Mouse (Mus musculus): ENCODE data around the gene Adrm1.

Adrm1 gene

DNA sequence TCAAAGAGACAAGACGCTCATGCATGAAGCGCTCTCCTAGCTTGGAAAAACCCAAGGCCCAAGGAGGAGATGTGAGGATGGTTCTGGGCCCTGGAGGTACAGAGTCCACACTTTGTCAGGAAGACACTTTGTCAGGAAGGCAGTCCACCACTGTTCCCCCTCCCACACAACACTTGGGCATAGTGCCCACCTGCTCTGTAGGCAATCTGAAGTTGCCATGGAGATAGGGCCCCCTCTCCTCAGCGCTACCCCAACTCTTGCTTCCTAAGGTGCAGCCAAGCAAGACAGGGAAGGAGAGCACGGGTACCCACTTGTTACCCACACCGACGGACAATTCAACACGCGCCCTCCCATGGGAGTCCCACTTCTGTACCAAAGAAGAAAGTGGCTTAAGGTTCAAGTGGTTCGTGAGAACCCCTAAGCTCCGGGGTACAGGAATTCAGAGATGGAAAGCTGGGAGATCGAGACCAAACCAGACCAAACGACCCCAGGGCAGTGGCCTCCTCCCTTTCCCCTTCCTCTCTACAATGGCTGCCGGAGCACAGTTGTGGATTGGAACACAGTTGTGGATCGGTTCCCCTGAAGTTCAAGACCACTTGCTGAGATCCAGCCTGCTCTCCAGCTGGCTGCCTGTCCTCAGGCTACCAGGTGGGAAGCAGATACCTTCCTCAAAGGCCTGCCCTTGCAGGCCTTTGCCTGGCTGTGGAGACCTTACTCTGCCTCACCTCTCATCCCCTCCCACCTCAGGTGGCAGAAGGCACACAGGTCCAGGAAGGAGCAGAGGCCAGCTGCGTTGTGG lies 48.1 kb downstream of the Adrm1 start:
- no peak for DNase-seq

- DNase-seq, result peak; percentile 56
These were observed 48.9 kb downstream of the Adrm1 start for GRCm38 (mm10) chr2:180220165-180220564.

DNA sequence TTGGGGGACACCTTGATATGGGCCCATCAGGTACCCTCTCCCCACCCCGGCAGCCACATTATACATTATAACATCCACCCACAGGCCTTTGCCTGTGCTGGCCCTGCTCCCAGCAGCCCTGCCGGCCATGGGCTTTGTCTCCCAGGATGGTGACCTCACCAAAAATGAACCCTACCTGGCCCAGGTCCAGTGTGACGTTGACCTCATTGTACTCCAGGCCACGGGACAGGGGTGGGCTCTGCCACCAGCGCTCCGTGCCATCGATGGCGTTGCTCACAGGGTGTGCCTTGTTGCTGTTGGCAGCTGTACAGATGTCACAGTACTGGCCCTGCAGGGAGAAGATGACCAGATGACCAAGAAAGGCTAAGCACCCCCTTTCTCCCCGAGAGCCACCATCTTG lies 49.8 kb downstream of the Adrm1 start:
- DNase-seq, result peak; percentile 47

DNA sequence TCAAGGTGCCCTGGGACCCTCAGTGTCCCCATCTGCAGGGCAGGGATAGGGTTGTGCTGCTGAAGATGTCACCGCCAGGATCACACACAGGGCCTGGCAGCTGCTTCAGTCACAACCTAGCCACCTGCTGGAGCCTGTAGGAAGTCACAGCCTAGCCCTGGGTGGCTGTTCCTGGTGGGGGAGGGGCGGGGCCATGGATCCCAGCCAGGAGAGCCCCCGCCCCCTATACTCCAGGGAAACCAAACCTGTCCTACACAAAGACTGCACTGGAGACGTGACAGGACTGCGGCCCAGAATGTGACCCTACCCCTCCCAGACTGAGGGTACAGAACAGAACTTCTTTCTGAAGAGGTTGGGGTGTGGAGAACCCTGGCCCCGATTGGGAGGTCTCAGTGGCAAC lies 51.0 kb downstream of the Adrm1 start:
- peak; percentile 75 for DNase-seq

DNA sequence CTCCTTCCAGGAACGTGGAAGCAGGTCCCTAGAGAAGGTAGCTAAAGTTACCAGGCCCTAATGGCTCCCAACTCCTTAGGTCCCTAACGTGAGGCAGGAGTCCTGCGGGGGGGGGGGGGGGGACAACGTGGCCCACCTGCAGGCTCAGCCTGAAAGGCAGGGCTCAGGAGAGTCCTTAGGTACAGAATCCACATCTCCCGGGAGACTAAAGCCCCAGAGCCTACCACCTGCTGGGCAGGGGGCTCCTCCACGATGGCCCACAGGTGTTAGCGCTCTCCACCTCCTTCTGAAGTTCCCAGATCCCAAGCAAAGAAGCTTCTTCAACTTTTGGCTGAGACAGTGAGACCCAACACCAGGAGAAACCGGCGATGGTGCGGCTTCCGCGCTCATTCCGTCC lies 53.4 kb downstream of the Adrm1 start:
- DNase-seq, result no peak

DNA sequence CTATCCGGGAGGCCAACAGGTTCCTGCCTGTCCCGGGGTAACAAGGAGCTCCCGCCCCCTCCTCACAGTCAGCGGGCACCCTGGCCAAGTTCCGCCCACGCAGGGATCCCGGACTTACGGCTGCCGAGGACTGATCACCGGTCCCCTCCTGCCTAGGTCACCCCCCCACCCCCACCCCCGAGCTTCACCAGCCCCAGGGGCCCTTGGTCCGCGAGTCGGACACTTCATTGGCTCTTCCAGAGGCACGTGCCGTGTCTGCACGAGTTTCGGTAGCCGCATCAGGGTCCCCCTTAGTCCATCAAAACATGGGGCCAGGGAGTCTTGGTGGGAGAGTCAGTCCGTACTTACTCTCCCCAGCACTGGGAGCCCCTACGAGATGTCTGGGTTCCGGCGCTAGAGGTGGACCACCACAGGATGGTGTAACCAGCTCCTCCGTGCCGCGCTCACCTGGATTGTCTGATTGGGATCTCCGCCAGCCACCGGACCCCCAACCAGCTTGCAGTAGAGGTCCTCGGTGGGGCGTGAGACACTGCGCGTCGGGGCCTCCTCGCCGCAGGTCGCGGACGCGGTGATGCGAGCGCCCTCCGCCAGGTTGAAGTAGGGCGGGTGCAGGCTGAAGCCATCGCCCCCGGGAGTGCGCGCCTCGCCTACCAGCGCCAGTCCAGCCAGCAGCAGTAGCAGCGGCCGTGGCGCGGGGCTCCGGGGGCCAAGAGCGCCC lies 53.9 kb downstream of the Adrm1 start:
- peak; percentile 67 for DNase-seq
